Mouse (Mus musculus) neural tube, embryonic 12.5 days (tissue): ENCODE data around the gene Tlr7. TPM values are rescaled to one million over a fixed set of nuclear protein-coding genes. Genes with fewer than 3 reads are reported as not detected.

Source experiments
- ATAC-seq: fragments of 200-750 bp; cut with Nextera tagmentation; 2 replicates; pipeline ENCODE4 v1.8.0; 2017; ENCODE audit warnings: low read depth, mild to moderate bottlenecking, moderate TSS enrichment, moderate library complexity; ENCODE audit not compliant: low FRiP score
- H3K27ac ChIP-seq: fragments of 300-500 bp; sonication (generic); 2 replicates; pipeline ENCODE4 v1.5.1; 2016
- H3K27me3 ChIP-seq: fragments of 300-500 bp; sonication (generic); replicated peaks from 2 replicates; pipeline ENCODE4 v1.6.1; 2016; ENCODE audit warnings: mild to moderate bottlenecking
- H3K36me3 ChIP-seq: fragments of 300-500 bp; sonication (generic); 2 replicates; pipeline ENCODE4 v1.6.1; 2016; ENCODE audit warnings: mild to moderate bottlenecking
- H3K4me1 ChIP-seq: fragments of 300-500 bp; sonication (generic); 2 replicates; pipeline ENCODE4 v1.6.1; 2016
- H3K4me2 ChIP-seq: fragments of 300-500 bp; sonication (generic); replicated peaks from 2 replicates; pipeline ENCODE4 v1.6.1; 2016; ENCODE audit warnings: mild to moderate bottlenecking
- H3K4me3 ChIP-seq: fragments of 300-500 bp; sonication (generic); 2 replicates; pipeline ENCODE4 v1.5.1; 2016
- H3K9ac ChIP-seq: fragments of 300-500 bp; sonication (generic); 2 replicates; pipeline ENCODE4 v1.6.1; 2016; ENCODE audit warnings: mild to moderate bottlenecking
- H3K9me3 ChIP-seq: fragments of 300-500 bp; sonication (generic); 2 replicates; pipeline ENCODE4 v1.6.1; 2016; ENCODE audit warnings: mild to moderate bottlenecking
- WGBS: fragments of 180-500 bp; shearing (Covaris S2); methylation state at CpG from one replicate; pipeline ENCODE4 v1.1.7; 2016; 5-methylcytosine and 5-hydroxymethylcytosine counted together
- polyA plus RNA-seq: library from polyadenylated mRNA; unstranded; fragments of >200 nt; fragmentation: Nextera tagmentation; extraction: Ambion mirVana; gene quantifications from 2 replicates; pipeline ENCODE4 v1.2.1, GENCODE M21; 2016

Gene Tlr7
- polyA plus RNA-seq, 1 experiment from 2014 or later: 0.38 TPM

DNA sequence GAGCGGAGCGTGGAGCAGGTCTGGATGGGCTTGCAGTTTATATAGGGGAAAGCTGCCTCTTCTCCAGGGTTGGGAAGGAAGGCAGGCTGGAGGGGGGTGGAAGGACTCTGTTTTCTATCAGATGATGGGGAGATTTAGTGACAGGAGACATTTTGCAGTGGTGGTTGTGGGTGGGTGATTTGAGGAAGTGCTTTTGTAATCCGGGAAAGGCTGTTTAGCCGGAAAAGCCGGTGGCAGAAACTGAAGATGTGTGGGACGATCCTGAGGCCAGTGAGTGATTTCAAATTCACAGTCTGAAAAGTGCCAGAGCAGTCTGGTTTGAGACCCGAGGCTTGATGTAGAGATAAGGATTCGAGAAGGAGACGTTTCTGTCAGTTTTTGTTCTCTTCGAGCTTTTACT is 53.8 kb downstream of the Tlr7 start:
- 70% methylated on average over 10 of the region's 10 CpGs for whole genome bisulfite sequencing
- no peak overlapping the region for H3K4me2 ChIP-seq
- H3K27me3 ChIP-seq: no peaks in the 10 kb centered on the region
- no peak for ATAC-seq
- no peaks in the 10 kb centered on the region for H3K9me3 ChIP-seq
- H3K4me3 ChIP-seq: no peak overlapping the region
- H3K9ac ChIP-seq: no peak overlapping the region
- no peak overlapping the region for H3K27ac ChIP-seq
- no peaks in the 10 kb centered on the region for H3K4me1 ChIP-seq
- no peaks in the 10 kb centered on the region for H3K36me3 ChIP-seq

- H3K27ac ChIP-seq: no peak within 1 kb of the TSS
- H3K9ac ChIP-seq: no peak within 1 kb of the TSS
- no peaks in the 10 kb centered on the region for H3K9me3 ChIP-seq
- H3K27me3 ChIP-seq: no peaks in the 10 kb centered on the region
- no peaks in the 10 kb centered on the region for H3K4me1 ChIP-seq
- no peak within 1 kb of the TSS for H3K4me3 ChIP-seq
- ATAC-seq: no peak
- 82% methylated on average over 4 of the region's 4 CpGs for WGBS
- no peaks in the 10 kb centered on the region for H3K36me3 ChIP-seq
- no peak within 1 kb of the TSS for H3K4me2 ChIP-seq
Observed at GRCm38 (mm10) chrX:167264086-167264485, 66.3 kb downstream of the Tlr7 start, which contains the start of gene Tlr8. TSS of gene Tlr8 (minus strand) at chrX:167264329.

GRCm38 (mm10) chrX:167263530-167263929 is 66.8 kb downstream of the Tlr7 start:
- H3K27ac ChIP-seq: no peak overlapping the region
- H3K9ac ChIP-seq: no peak overlapping the region
- 75% methylated on average over 4 of the region's 4 CpGs for WGBS
- H3K4me3 ChIP-seq: no peak overlapping the region
- no peak overlapping the region for H3K4me2 ChIP-seq
- H3K9me3 ChIP-seq: no peaks in the 10 kb centered on the region
- ATAC-seq: no peak
- H3K27me3 ChIP-seq: no peaks in the 10 kb centered on the region
- no peaks in the 10 kb centered on the region for H3K4me1 ChIP-seq
- H3K36me3 ChIP-seq: no peaks in the 10 kb centered on the region

Other genes with a start within 250 kb of the Tlr7 start
- gene Tmsb4x, start 121.2 kb downstream of the Tlr7 start, polyA plus RNA-seq: 6,094 and 7,057 TPM in 2 replicates
- 0.23 TPM in 1 of 2 replicates, not detected in the other for gene Tlr8, start 66.2 kb downstream of the Tlr7 start, polyA plus RNA-seq
- gene Prps2, start 52.2 kb upstream of the Tlr7 start, polyA plus RNA-seq: 13.0 and 14.3 TPM in 2 replicates